32 mouse cellular contexts compared by ENCODE assay signal in the genomic region with DNA sequence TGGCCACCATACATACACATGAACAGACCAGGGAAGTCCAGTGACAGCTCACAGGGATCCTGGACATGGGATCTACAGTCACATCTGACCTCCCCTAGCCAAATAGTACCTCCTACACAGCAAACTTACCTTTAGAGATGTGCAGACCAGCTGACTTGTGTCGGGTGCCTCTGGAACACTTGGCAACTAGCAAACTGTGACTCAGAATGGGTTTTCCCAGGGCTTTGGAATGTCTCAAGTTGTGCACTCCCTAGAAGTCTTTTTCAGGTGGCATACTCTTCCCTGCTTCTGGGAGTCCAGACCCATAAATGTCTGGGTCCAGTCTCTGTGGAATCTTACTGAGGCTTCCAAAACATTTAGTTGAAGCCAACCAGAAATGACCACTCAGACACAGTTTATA.
"Had no signal": no experiment of that assay in that cellular context is flagged by ENCODE, and none has a peak within 500 bp of the region (broad histone marks: within the 10 kb centered on the region; RNA-seq: fewer than 3 reads in every experiment).

No protein-coding gene starts in this region.

- ATAC-seq: hindbrain, embryonic 16.5 days; hindbrain, postnatal 0 days; inflammation-experienced regulatory T-cells, adult 6 months; intestine, embryonic 15.5 days; intestine, embryonic 16.5 days; intestine, postnatal 0 days had no signal

- H3K4me3 ChIP-seq: heart, embryonic 12.5 days; heart, embryonic 13.5 days; heart, embryonic 15.5 days; hindbrain, embryonic 12.5 days; hindbrain, embryonic 15.5 days; intestine, embryonic 15.5 days; kidney, embryonic 15.5 days; layer of hippocampus, adult 2 months; left cerebral cortex, adult 2 months had no signal

- H3K9ac ChIP-seq: heart, embryonic 12.5 days; heart, embryonic 13.5 days; heart, embryonic 15.5 days; hindbrain, embryonic 12.5 days; hindbrain, embryonic 14.5 days; hindbrain, embryonic 15.5 days; intestine, embryonic 15.5 days; kidney, embryonic 15.5 days had no signal

- H3K4me2 ChIP-seq: heart, embryonic 11.5 days; heart, embryonic 12.5 days; heart, embryonic 13.5 days; heart, embryonic 15.5 days; hindbrain, embryonic 12.5 days; hindbrain, embryonic 14.5 days; hindbrain, embryonic 15.5 days; intestine, embryonic 15.5 days; kidney, embryonic 15.5 days had no signal

- DNase-seq: heart, postnatal 10 days; heart, postnatal 36 days; heart, postnatal 4 days; kidney, adult 11 months; kidney, adult 18-20 months; kidney, adult 2 months; kidney, adult 8-10 months; kidney, adult 9 months; kidney, postnatal 10 days; kidney, postnatal 14 days; kidney, postnatal 25 days; kidney, postnatal 36 days; kidney, postnatal 4 days; layer of hippocampus, adult 9-11 months; layer of hippocampus, postnatal 36 days had no signal

- H3K36me3 ChIP-seq: heart, embryonic 12.5 days; heart, embryonic 13.5 days; heart, embryonic 15.5 days; hindbrain, embryonic 12.5 days; hindbrain, embryonic 15.5 days; intestine, embryonic 15.5 days; kidney, embryonic 15.5 days had no signal

- H3K27me3 ChIP-seq: heart, embryonic 12.5 days; heart, embryonic 13.5 days; heart, embryonic 15.5 days; hindbrain, embryonic 12.5 days; hindbrain, embryonic 15.5 days; intestine, embryonic 15.5 days; kidney, embryonic 15.5 days had no signal

- H3K27ac ChIP-seq: heart, embryonic 13.5 days; heart, embryonic 15.5 days; hindbrain, embryonic 12.5 days; hindbrain, embryonic 14.5 days; hindbrain, embryonic 15.5 days; hindbrain, postnatal 0 days; intestine, embryonic 15.5 days; kidney, postnatal 0 days; layer of hippocampus, adult 2 months; left cerebral cortex, adult 2 months had no signal

- H3K9me3 ChIP-seq: heart, embryonic 12.5 days; heart, embryonic 13.5 days; heart, embryonic 15.5 days; hindbrain, embryonic 12.5 days; hindbrain, embryonic 15.5 days; intestine, embryonic 15.5 days; kidney, embryonic 15.5 days had no signal
